Mouse (Mus musculus): ENCODE measurements at regions not wholly inside any gene's neighbourhood (a gene's known extent, or its start where the extent isn't known, plus 50 kb on each side); places are given as distances from the start of the nearest gene placed in this dataset.

- no peak for TF ChIP-seq CTCF (IDR thresholded peaks at IDR 0.05; ENCODE audit: borderline replicate concordance, insufficient read depth, low read depth, low read length)
- TF ChIP-seq POLR2A (IDR thresholded peaks at IDR 0.05; ENCODE audit: borderline replicate concordance, insufficient read depth, low read length) = no peak
Measured at GRCm38 (mm10) chr10:67417529-67417928, 117.7 kb upstream of the Egr2 start.
